Mouse (Mus musculus): ENCODE results near the gene Gpr179. TPM values are rescaled to one million over a fixed set of nuclear protein-coding genes. Genes with fewer than 3 reads are reported as not detected.

Gpr179 gene
- polyA plus RNA-seq, 1 experiment = 0.95 TPM

GRCm38 (mm10) chr11:97309911-97310571 lies 41.8 kb downstream of the Gpr179 start:
- peaks cover 14% of the 10 kb centered on the region for H3K4me1 ChIP-seq (ENCODE audit: control insufficient read depth, insufficient read depth, low read length)
- H3K36me3 ChIP-seq (ENCODE audit: control insufficient read depth, insufficient read depth, low read length) = no peaks in the 10 kb centered on the region
- H3K27me3 ChIP-seq (ENCODE audit: control insufficient read depth, insufficient read depth, low read length) = peaks cover 2% of the 10 kb centered on the region; the same call in 1 of the 2 replicates
- peak overlapping the region; percentile 73 for H3K27ac ChIP-seq (ENCODE audit: control insufficient read depth, insufficient read depth, low read depth, low read length)
- TF ChIP-seq CTCF (IDR thresholded peaks at IDR 0.05; ENCODE audit: control insufficient read depth, insufficient read depth, insufficient replicate concordance, low read depth, low read length) (peak; percentile 56; the same call in 1 of the 2 replicates), POLR2A (IDR thresholded peaks at IDR 0.05; ENCODE audit: control insufficient read depth, low read depth, low read length) (no peak)
- peak overlapping the region; percentile 69 for H3K4me3 ChIP-seq (ENCODE audit: control insufficient read depth, low read depth, low read length)

- Histone ChIP-seq H3K4me3 (ENCODE audit: control insufficient read depth, low read depth, low read length) (peak overlapping the region; percentile 69), H3K27me3 (ENCODE audit: control insufficient read depth, insufficient read depth, low read length) (peaks cover 2% of the 10 kb centered on the region; the same call in 1 of the 2 replicates), H3K4me1 (ENCODE audit: control insufficient read depth, insufficient read depth, low read length) (peaks cover 14% of the 10 kb centered on the region), H3K27ac (ENCODE audit: control insufficient read depth, insufficient read depth, low read depth, low read length) (peak overlapping the region; percentile 73), H3K36me3 (ENCODE audit: control insufficient read depth, insufficient read depth, low read length) (no peaks in the 10 kb centered on the region)
- TF ChIP-seq POLR2A (IDR thresholded peaks at IDR 0.05; ENCODE audit: control insufficient read depth, low read depth, low read length) (no peak), CTCF (IDR thresholded peaks at IDR 0.05; ENCODE audit: control insufficient read depth, insufficient read depth, insufficient replicate concordance, low read depth, low read length) (no peak)
These were observed 42.4 kb downstream of the Gpr179 start for GRCm38 (mm10) chr11:97309451-97309836.

- no peaks in the 10 kb centered on the region for H3K36me3 ChIP-seq (ENCODE audit: control insufficient read depth, insufficient read depth, low read length)
- peaks cover 2% of the 10 kb centered on the region; the same call in 1 of the 2 replicates for H3K27me3 ChIP-seq (ENCODE audit: control insufficient read depth, insufficient read depth, low read length)
- no peak overlapping the region for H3K27ac ChIP-seq (ENCODE audit: control insufficient read depth, insufficient read depth, low read depth, low read length)
- TF ChIP-seq CTCF (IDR thresholded peaks at IDR 0.05; ENCODE audit: control insufficient read depth, insufficient read depth, insufficient replicate concordance, low read depth, low read length) = no peak
- no peak for TF ChIP-seq POLR2A (IDR thresholded peaks at IDR 0.05; ENCODE audit: control insufficient read depth, low read depth, low read length)
- H3K4me3 ChIP-seq (ENCODE audit: control insufficient read depth, low read depth, low read length) = no peak overlapping the region
- peaks cover 14% of the 10 kb centered on the region for H3K4me1 ChIP-seq (ENCODE audit: control insufficient read depth, insufficient read depth, low read length)
These were observed 42.9 kb downstream of the Gpr179 start for GRCm38 (mm10) chr11:97308806-97309450.

- Histone ChIP-seq H3K27me3 (ENCODE audit: control insufficient read depth, insufficient read depth, low read length) (peaks cover 2% of the 10 kb centered on the region; the same call in 1 of the 2 replicates), H3K4me1 (ENCODE audit: control insufficient read depth, insufficient read depth, low read length) (peaks cover 14% of the 10 kb centered on the region), H3K4me3 (ENCODE audit: control insufficient read depth, low read depth, low read length) (no peak overlapping the region), H3K27ac (ENCODE audit: control insufficient read depth, insufficient read depth, low read depth, low read length) (peak overlapping the region; percentile 65), H3K36me3 (ENCODE audit: control insufficient read depth, insufficient read depth, low read length) (no peaks in the 10 kb centered on the region)
- no peak for TF ChIP-seq POLR2A (IDR thresholded peaks at IDR 0.05; ENCODE audit: control insufficient read depth, low read depth, low read length)
- no peak for TF ChIP-seq CTCF (IDR thresholded peaks at IDR 0.05; ENCODE audit: control insufficient read depth, insufficient read depth, insufficient replicate concordance, low read depth, low read length)
These were observed 44.4 kb downstream of the Gpr179 start for GRCm38 (mm10) chr11:97307294-97308069.

- H3K27ac ChIP-seq (ENCODE audit: control insufficient read depth, insufficient read depth, low read depth, low read length) = no peak overlapping the region
- H3K36me3 ChIP-seq (ENCODE audit: control insufficient read depth, insufficient read depth, low read length) = no peaks in the 10 kb centered on the region
- TF ChIP-seq CTCF (IDR thresholded peaks at IDR 0.05; ENCODE audit: control insufficient read depth, insufficient read depth, insufficient replicate concordance, low read depth, low read length) (no peak), POLR2A (IDR thresholded peaks at IDR 0.05; ENCODE audit: control insufficient read depth, low read depth, low read length) (no peak)
- H3K4me3 ChIP-seq (ENCODE audit: control insufficient read depth, low read depth, low read length) = no peak overlapping the region
- 0 out of 2 replicates have a peak, but pooled peaks cover 2% of the 10 kb centered on the region for H3K27me3 ChIP-seq (ENCODE audit: control insufficient read depth, insufficient read depth, low read length)
- peaks cover 12% of the 10 kb centered on the region for H3K4me1 ChIP-seq (ENCODE audit: control insufficient read depth, insufficient read depth, low read length)
These were observed 47.2 kb downstream of the Gpr179 start for GRCm38 (mm10) chr11:97304631-97305030.

- no peaks in the 10 kb centered on the region for H3K27me3 ChIP-seq (ENCODE audit: control insufficient read depth, insufficient read depth, low read length)
- TF ChIP-seq POLR2A (IDR thresholded peaks at IDR 0.05; ENCODE audit: control insufficient read depth, low read depth, low read length) = no peak
- TF ChIP-seq CTCF (IDR thresholded peaks at IDR 0.05; ENCODE audit: control insufficient read depth, insufficient read depth, insufficient replicate concordance, low read depth, low read length) = no peak
- peaks cover 7% of the 10 kb centered on the region for H3K4me1 ChIP-seq (ENCODE audit: control insufficient read depth, insufficient read depth, low read length)
- H3K4me3 ChIP-seq (ENCODE audit: control insufficient read depth, low read depth, low read length) = no peak overlapping the region
- H3K36me3 ChIP-seq (ENCODE audit: control insufficient read depth, insufficient read depth, low read length) = no peaks in the 10 kb centered on the region
- H3K27ac ChIP-seq (ENCODE audit: control insufficient read depth, insufficient read depth, low read depth, low read length) = no peak overlapping the region
These were observed 49.6 kb downstream of the Gpr179 start for GRCm38 (mm10) chr11:97302231-97302781.

Measured in testis, adult 2 months (tissue).